Mouse (Mus musculus): ENCODE results near the gene Ephx1. TPM values are rescaled to one million over a fixed set of nuclear protein-coding genes. Genes with fewer than 3 reads are reported as not detected.
A peak's percentile ranks its signal among the peaks of the same experiment; 100 is the strongest.
"Not testable (repeated sequence)": the region's sequence is repeated elsewhere in the genome, so short reads cannot be mapped to it uniquely, and the experiment has no call there.

The Ephx1 gene
- total RNA-seq (2021), result 1 to 10 TPM; 9.0 to 9.9 TPM

DNA sequence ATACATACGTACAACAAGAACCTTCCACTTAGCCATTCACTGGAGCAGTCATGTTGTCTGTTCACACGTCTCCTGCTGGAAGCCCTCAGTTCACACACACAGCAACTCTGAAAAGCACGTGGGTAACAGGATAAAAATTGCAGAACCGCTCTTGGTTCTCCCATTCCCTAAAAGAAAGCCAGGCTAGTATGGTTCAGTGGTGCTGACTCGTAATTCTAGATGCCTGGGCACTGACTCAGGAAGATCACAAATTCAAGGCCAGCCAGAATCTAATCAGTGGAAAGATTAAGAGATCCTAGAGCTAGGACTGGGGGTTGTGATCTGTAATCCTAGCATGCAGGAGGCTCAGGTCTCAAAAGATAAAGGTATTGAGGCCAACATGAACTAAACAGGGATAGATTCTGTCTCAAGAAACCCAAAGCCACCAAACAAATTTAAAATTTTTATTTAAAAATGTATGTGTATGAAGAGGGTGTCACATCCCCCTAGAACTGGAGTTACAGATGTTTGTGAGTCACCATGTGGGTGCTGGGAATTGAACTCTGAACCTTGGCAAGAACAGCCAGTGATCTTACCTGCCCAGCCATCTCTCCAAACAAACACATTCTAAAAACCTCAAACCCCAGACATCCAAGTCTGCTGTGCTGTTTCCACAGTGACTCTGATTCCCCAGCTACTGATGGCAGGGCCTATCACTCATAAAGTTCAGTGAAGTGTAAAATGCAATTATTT lies at the start of gene Ephx1:
Gene Ephx1, minus strand, starts transcription at position 149 of the 732 bp plus-strand sequence.
- DNase-seq, result no peak
- intact Hi-C loops (cut with DNase I), result no loop called here

DNA sequence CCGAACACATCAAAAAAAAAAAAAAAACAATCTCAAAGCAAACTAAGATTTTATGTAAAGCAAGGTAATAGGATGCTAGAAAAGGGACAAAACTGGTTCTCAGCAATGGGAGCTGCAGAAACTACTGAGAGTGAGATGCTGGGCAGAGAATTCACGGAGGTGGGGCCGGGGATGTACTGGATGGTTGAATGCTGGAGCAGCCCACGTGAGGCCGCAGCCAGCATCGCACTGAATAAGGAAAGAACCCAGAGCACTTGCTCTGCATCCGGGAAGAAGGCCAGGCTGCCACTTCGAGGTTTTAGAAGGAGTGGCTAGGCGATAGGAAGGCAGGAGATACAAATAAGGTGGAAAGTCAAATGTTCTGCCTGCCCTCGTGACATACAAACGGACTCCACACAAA lies 49.0 kb upstream of the Ephx1 start:
- intact Hi-C loops (cut with DNase I), result no loop called here
- no peak for DNase-seq

DNA sequence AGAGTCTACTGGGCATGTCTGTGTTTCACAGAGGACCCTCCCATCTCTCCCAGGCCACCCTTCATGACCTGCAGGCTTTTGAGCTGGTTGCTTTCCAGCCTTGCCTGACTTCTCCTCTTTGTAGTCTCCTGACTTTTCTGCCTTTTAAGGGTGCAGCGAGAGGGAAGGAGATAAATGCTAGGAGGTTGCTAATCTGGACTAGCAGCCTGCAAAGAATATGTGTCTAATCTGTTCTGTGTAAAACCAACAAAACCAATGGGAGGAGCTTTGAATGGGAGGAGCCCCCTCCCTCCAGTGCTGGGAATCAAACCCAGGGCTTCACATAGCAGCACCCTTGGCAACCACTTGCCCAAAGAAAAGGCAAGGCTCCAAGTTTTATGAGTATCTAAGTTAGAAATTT lies 47.6 kb upstream of the Ephx1 start:
- intact Hi-C loops (cut with DNase I), result no loop called here
- DNase-seq, result no peak

DNA sequence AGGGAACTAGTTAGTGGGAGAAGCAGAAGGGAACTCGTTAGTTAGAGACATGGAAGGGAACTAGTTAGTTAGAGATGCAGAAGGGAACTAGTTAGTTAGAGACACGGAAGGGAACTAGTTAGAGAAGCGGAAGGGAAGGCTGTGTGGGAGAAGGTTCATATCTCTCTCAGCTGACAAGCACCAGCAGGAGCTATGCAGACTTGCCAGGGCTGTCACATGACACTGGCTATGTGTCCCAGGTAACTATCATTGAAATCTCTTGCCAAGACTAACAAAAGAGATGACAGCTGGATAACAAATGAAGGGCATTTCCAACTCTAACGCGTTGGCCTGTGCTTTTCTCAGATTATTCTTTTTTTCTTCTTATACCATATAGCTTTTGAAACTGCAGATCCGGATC lies 43.9 kb upstream of the Ephx1 start:
- intact Hi-C loops (cut with DNase I), result no loop called here
- no peak for DNase-seq

DNA sequence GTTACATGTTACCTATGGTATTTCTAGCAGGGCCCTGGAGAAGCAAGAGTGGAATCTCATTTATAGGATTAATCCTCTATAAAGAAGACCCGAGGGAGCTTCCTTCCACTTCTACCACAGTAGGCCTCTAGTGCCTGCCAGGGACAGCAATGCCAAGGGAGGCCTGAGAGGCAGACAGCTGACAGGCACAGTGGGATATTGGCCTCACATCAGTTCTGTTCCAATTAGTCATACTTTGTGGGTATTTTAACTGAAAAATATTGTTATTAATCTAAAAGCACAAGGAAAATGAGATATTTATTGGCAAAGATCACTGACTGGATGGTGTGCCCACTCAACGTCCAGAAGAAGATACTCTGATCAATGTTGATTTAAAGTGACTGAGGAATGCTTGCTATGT lies 43.3 kb upstream of the Ephx1 start:
- peak; percentile 48 for DNase-seq
- intact Hi-C loops (cut with DNase I), result no loop called here

DNA sequence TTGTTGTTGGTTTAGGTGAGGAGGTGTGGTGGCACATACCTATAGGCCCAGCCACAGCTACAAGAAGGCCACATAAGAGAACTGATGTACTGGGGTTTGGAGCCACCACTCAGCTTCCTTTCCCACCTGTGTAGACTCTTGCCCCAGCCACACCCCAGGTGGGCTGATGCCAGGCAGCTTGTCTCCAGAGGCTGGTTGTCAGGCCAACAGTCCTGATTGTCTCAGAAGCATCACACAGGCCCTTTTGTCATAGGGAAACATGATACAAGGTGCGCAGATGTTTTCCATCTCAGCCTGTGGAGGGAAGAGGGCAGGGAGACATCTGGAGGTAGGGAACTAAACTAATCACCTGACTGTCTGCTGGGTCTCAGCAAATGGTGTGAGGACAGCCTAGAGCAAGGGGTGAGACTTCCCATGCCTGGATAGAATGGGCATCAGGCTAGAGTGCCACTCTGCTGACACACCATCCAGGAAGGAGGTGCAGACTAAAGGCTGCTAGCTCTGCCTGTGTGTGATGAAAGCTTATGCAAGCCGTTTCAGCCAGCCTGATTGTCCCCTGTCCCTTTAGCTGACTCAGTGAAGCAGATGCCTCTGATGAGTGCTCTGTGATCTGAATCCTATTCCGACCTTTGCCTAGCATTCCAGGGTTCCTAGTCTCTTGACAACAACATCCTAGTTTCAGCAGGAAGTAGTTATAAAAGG lies 41.2 kb upstream of the Ephx1 start:
- DNase-seq, result no peak
- intact Hi-C loops (cut with DNase I), result no loop called here

DNA sequence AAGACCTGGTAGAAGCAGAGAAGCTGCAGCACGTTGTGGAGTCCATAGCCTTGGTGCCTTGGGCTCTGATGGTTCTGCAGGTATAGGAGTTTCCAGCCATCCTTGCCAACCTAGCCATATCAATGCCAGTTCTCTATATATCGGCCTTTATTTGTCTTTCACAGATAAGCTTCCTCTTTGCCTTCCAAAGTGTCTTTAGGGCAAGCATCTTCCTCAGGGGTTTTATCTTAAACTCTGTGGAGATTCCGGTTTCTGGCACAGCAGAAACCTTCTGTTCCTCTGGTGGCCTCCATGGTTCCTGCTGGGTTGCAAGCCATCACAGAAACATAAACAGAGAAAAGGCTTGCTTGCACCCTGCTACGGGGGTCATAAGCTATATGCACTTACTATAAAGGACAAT lies 32.2 kb upstream of the Ephx1 start:
- intact Hi-C loops (cut with DNase I), result no loop called here
- no peak for DNase-seq

DNA sequence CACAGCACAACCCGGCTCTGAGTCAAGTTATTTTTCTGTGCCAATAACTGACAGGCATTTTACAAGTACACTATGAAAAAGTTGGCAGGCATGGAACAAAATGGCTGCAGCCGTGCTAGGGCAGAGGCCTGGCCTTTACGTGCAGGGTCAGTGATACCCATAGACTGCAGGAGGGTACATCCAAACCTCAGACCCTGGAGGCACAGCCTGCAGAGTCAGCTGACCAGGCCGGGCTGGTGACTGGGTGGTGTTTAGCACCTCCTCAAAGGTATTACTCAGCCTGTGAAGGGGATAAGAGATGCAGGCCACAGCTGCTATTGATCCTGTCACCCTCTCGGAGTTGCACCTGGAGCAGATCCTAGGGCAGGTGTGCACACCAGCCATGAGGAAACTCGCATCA lies 30.2 kb upstream of the Ephx1 start, which contains the start of gene 9130409I23Rik:
Gene 9130409I23Rik, plus strand, starts transcription at position 301 of the 400 bp plus-strand sequence.
- intact Hi-C loops (cut with DNase I), result no loop called here
- DNase-seq, result no peak

DNA sequence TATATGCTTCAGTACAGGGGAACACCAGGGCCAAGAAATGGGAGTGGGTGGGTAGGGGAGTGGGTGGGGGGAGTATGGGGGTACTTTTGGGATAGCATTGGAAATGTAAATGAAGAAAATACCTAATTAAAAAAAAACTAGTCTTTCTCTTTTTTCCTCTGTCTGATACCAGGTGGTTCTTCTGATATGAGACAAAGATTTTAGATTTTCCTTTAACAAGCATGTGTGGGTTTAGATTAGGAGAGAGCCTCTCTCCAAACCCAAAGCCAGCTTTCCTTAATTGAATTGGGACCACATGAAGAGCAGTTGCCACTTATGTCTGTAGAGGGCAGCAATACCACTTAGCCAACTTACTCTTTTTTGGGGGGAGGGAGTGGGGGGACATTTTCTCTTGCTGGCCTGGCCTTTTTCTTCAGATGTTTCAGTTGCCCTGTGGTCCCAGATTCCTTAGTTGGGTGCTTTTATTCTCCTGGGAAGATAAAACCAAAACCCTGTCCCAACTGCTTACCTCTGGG lies 28.7 kb upstream of the Ephx1 start:
- intact Hi-C loops (cut with DNase I), result no loop called here
- no peak for DNase-seq

DNA sequence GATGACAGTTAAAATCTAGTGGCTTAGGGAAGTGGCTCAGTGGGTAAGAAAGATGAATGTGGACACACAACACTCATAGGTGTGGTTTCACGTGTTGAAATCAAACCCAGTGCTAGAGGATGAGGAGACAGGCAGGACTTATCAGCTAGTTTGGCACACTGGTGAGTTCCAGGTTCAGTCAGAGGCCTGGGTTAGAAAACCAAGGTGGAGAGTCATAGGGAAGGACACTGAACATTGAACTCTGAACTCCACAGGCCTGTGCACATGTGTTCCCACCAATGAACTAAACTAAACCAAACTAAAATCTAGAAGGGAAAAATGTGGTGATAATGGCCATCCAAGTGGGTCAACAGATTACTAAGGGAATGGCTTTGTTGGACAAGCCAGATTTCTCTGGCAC lies 26.8 kb upstream of the Ephx1 start:
- intact Hi-C loops (cut with DNase I), result no loop called here
- DNase-seq, result no peak

DNA sequence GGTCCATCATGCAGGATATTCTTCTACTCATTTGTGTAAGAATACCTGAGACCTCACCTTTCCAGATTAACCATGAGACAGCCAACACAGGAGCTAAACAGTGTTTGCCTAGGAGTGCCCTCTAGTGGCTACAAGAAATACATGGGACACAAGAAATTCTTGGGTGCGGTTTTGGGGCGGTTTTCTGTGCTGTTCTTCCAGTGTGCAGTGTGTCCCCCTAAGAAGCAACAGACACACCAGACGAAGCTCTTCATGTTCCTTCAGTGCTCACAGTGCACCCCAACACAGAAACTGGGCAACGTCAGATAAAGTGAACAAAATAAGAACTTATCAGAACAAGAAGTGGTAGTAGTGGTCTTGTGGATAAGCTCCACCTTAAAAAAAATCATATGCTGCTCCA lies 18.9 kb upstream of the Ephx1 start:
- intact Hi-C loops (cut with DNase I), result loop anchor here (5.0 kb wide), 1 partner anchor 47 kb away; no protein-coding TSS in a partner anchor
- DNase-seq, result no peak

DNA sequence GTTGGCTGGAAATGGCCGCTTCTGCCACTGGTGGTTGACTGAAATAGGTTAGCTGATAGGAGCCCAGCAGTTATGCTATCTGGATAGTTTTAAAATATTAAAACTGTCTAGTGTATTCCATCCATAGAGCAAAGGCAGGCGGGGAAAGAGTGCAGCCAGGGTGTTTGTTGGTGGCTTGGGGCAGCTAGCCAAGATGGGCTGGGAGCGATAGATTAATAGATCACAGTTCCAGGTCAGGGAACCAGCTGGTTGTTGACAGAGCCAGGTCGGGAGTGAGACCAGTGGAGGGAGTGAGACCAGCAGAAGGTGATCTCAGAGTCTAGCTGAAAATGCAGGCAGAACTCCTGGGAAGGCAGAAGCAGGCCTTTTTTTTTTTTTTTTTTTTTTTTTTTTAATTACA lies 16.9 kb upstream of the Ephx1 start:
- intact Hi-C loops (cut with DNase I), result no loop called here
- peak; percentile 13 for DNase-seq

DNA sequence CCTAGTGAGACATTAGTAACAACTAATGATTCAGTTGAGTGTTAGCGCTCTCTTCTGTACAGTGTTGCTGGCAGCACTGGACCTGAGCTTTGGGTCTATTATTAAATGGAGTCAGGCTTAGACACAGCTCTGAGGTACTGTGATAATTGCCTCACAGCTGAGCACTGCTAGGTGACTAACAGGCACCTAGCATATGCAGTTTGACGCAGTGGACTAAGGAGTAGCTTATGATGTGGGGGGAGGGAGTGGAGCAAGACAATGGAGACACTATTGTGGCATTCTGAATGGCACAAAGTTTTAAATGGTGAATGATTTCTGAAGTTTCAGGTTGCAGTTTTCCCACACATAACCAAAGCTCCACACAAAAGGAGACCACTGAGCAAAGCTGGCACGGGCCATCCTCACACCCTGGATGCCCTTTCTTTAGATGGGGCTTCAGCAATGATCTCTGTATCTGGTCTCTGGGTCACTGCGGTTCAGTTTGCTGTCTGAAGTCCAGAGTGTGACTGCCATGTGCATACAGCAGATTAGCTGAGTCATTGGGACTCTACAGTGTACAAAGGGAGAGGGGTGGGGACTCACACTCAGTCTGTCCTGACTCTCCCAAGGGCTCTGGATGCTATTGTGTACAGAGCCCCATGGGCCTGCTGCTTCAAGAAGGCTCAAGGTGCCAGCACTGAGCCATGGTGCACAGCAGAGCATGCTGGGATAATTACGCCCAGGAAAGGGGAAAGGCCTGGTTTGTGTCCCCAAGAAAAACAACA lies 14.5 kb upstream of the Ephx1 start:
- intact Hi-C loops (cut with DNase I), result not testable (repeated sequence)

DNA sequence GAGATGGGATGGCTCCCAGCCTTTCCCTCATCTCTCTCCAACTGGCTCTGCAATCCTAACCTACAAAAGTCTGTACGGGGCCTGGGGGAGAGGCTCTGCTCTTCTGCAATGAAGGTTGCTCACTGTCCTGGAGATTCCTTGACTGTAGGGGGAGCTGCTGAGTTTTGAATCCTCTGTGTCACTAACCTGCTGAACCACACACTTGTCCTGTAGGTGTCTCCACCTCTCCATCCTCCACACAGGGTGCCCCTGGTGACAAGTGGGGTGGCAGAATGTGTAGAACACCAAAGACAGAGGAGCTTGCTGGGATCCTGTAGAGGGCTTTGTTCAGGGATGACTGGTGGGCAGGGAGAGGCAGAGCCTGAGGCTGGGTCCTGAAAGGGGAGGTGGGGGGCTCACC lies 1.6 kb upstream of the Ephx1 start:
- intact Hi-C loops (cut with DNase I), result no loop called here
- DNase-seq, result peak; percentile 57

More for the DNA sequence above, 14.5 kb upstream of the Ephx1 start:
- DNase-seq, result not testable (repeated sequence)

DNA sequence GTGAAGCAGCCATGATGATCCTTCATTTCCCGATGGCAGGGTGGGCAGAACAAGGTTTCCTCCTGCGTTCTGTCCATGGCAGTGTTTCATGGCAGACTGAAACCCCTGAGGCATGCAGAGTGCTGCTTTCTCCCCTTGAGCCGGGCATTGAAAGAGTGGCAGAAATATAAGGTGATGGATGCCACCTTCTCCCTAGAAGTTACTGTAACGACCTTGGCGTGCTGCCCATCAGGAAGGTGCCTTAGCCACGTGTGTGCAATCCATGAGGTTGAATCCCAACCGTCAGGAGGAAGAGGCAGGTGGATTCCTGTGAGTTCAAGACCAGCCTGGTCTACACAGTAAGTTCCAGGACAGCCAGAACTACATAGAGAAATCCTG lies 773 bp upstream of the Ephx1 start:
- intact Hi-C loops (cut with DNase I), result no loop called here
- no peak for DNase-seq

DNA sequence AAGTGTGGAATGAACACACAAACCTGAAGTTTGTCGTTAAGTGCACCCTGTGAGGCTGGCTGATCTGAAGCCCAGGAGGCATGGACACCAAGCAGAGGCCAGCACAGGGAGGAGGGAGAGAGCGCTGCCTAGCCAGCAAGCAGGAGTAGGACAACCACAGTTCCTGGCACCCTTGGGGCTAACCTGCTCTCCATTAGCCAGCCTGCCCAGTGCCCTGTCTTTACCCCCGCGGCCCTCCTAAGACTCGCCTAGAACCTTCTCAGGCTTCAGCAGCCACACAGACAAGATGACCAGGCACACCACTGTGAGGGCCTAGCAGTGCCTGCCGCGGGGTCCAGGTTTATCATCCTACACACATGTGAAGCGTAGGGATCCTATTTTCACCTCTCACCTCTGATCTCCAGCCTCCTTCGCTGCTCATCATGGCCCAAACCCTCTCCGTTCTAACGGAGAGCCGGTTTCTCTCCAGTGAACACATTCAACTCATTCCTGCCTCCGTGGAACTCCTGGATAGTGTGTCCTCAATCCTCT lies 2.7 kb downstream of the Ephx1 start:
- intact Hi-C loops (cut with DNase I), result no loop called here
- no peak for DNase-seq

DNA sequence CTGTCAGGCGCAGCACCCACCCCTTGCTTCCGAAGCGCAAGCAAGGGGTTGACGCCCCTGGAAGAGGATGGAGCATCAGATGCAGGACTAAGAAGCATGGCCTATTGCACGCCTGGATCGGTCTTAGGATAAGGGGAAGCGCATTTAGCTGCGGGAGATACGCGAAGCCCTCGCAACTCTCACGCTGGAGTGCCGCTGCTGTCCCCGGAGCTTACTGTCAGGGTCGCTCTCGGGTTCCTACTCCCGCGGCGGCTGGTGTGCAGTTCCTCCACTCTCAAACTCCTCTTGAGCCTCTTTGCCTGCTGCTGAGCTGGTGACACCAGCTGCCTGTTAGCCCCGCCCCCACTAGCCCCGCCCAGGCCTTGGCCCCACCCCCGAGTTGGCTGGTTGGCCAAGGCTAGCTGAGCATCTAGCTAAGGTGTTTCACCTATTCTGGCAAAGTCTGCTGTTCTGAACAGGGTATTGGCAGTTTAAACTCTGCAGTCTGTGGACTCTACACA lies 3.4 kb downstream of the Ephx1 start:
- intact Hi-C loops (cut with DNase I), result no loop called here
- peak; percentile 73 for DNase-seq

DNA sequence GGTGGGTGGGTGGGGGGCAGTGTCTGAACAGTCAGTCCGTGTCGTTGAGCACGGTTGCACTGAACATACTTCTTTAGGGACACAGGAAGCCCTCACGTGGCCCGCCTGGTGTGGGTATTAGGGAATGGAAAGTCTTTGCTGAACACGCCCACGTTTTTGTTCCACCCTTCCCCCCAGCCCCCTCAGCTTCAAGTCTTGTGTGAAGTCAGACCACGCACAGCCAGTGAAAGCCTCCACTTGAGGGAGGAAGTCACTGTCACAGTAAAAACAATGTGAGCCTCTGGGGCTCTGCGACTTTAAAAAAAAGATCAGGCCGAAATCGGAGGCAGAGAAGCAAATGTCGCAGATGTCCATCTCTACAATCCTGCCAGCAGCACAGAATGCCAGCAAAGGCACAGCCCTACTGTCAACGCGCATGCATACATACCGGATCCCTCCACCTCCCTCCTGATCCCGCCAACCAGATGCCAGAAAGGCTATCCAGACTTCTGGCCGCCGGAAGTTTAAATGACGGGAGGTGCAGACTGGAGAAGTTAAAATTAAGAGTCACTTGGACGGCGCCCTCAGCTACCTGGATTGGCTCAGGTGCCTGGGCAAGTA lies 4.1 kb downstream of the Ephx1 start:
- peak; percentile 75 for DNase-seq
- intact Hi-C loops (cut with DNase I), result no loop called here

DNA sequence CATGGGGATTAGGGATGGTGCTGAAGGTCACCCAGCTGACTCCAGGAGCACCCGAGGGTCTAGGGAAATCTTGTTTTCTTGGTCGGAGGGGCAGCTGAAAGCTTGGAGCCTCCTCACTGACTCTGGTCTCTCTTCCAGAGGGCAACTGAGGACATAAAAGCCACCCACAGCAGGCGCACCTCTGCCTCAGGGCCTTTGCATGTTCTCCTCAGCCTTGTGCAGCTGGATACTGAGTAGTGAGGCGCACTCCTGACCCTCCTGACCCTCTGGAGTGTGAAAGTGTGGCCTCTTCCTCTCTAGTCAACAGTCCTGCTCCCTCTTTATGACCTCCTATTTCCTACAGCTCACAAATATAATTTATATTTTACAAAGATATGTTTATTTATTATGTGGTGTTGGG lies 4.7 kb downstream of the Ephx1 start:
- intact Hi-C loops (cut with DNase I), result no loop called here
- no peak for DNase-seq

DNA sequence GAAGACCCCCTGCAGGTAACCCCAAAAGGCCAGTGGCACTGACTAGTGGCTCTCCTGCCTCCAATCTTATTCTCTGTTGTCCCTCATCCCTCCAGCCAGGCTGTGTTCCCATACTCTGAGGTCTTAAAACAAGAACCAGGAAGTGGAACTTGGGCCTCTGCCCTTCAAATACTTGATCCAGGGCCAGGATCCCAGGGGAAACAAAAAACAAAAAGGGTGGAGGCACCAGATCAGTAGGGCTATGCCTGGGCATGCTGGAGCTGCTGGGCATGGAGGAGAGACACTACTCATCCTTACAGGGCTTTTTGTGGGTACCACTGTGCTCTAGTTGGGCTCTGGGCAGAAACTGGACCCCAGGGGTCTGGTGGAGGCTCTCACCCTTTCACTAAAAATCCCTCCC lies 5.1 kb downstream of the Ephx1 start:
- intact Hi-C loops (cut with DNase I), result no loop called here
- peak; percentile 28 for DNase-seq

Measured in left cerebral cortex, postnatal 4 days (tissue).